Mouse (Mus musculus) testis, adult 2 months (tissue): ENCODE measurements around the gene Vrk3.
A peak's percentile ranks its signal among the peaks of the same experiment; 100 is the strongest.

Experiments used
- CTCF ChIP-seq: fragments of 200-500 bp; IDR thresholded peaks from 2 replicates; pipeline ENCODE4 v1.5.1; 2012; ENCODE audit warnings: low read depth, mild to moderate bottlenecking, inconsistent platforms, low read length, moderate library complexity; ENCODE audit not compliant: control insufficient read depth, insufficient read depth, insufficient replicate concordance
- POLR2A ChIP-seq: fragments of 200-500 bp; IDR thresholded peaks from 2 replicates; pipeline ENCODE4 v1.6.1; 2012; ENCODE audit warnings: low read depth, mild to moderate bottlenecking, inconsistent platforms, low read length, moderate library complexity; ENCODE audit not compliant: control insufficient read depth

GRCm38 (mm10) chr7:44708574-44708973 is 39.6 kb upstream of the Vrk3 start, which contains the start of gene Izumo2:
- TF ChIP-seq POLR2A, result peak; percentile 56; the same call in 1 of the 2 replicates
- TF ChIP-seq CTCF, result no peak
